Mouse (Mus musculus) limb, embryonic 14.5 days (tissue): ENCODE results near the gene Tjp3. TPM values are rescaled to one million over a fixed set of nuclear protein-coding genes. Genes with fewer than 3 reads are reported as not detected.

Experiments
- ATAC-seq: fragments of 200-750 bp; cut with Nextera tagmentation; 2 replicates; pipeline ENCODE4 v1.8.0; 2017; ENCODE audit warnings: low read depth, moderate number of reproducible peaks, moderate TSS enrichment; ENCODE audit not compliant: low FRiP score
- DNase-seq: peaks from one replicate; pipeline ENCODE4 v3.0.0-alpha.2; 2015; ENCODE audit warnings: low spot score
- H3K27ac ChIP-seq: fragments of 300-500 bp; sonication (generic); replicated peaks from 2 replicates; pipeline ENCODE4 v1.5.1; 2014; ENCODE audit warnings: low read depth, mild to moderate bottlenecking, low read length, moderate library complexity, mixed read lengths
- H3K27me3 ChIP-seq: fragments of 300-500 bp; sonication (generic); 2 replicates; pipeline ENCODE4 v1.6.1; 2014; ENCODE audit warnings: low read length, mixed read lengths; ENCODE audit not compliant: control insufficient read depth, insufficient read depth
- H3K36me3 ChIP-seq: fragments of 300-500 bp; sonication (generic); 2 replicates; pipeline ENCODE4 v1.6.1; 2014; ENCODE audit warnings: mild to moderate bottlenecking, low read length, moderate library complexity, mixed read lengths; ENCODE audit not compliant: control insufficient read depth, insufficient read depth
- H3K4me1 ChIP-seq: fragments of 300-500 bp; sonication (generic); 2 replicates; pipeline ENCODE4 v1.6.1; 2014; ENCODE audit warnings: antibody characterized with exemption, low read length, mixed read lengths; ENCODE audit not compliant: control insufficient read depth, insufficient read depth
- H3K4me2 ChIP-seq: fragments of 300-500 bp; sonication (generic); replicated peaks from 2 replicates; pipeline ENCODE4 v1.6.1; 2014; ENCODE audit warnings: low read depth, mild to moderate bottlenecking, low read length, moderate library complexity; ENCODE audit not compliant: severe bottlenecking
- H3K4me3 ChIP-seq: fragments of 300-500 bp; sonication (generic); replicated peaks from 2 replicates; pipeline ENCODE4 v1.5.1; 2014; ENCODE audit warnings: low read length
- H3K9ac ChIP-seq: fragments of 300-500 bp; sonication (generic); 2 replicates; pipeline ENCODE4 v1.6.1; 2014; ENCODE audit warnings: mild to moderate bottlenecking, low read depth, low read length, moderate library complexity; ENCODE audit not compliant: severe bottlenecking
- H3K9me3 ChIP-seq: fragments of 300-500 bp; sonication (generic); 2 replicates; pipeline ENCODE4 v1.6.1; 2016; ENCODE audit warnings: low read length; ENCODE audit not compliant: control insufficient read depth
- POLR2A ChIP-seq: fragments of 200-500 bp; IDR thresholded peaks from 2 replicates; pipeline ENCODE4 v1.8.0; 2012; ENCODE audit warnings: inconsistent platforms, mild to moderate bottlenecking, moderate library complexity, borderline replicate concordance; ENCODE audit not compliant: insufficient read depth, insufficient read length; ENCODE audit errors: extremely low read depth
- WGBS: fragments of 180-500 bp; shearing (Covaris S2); extraction: QIAGEN DNeasy Blood & Tissue Kit; methylation state at CpG from one replicate; pipeline ENCODE4 v1.1.7; 2014; 5-methylcytosine and 5-hydroxymethylcytosine counted together
- polyA plus RNA-seq, 2 experiments: library from polyadenylated mRNA; depleted of rRNA in 1 of 2; stranded (reverse) in 1 of 2; unstranded in 1 of 2; fragments of >200 nt; fragmentation: Nextera tagmentation in 1 of 2; extraction: Ambion mirVana in 1 of 2; gene quantifications; 2 replicates each; pipeline versions ENCODE4 v1.2.1 to v1.2.3; 2012 to 2014

Gene Tjp3
- polyA plus RNA-seq, 2 experiments, result 2.8 to 5.2 TPM

- ATAC-seq, result no peak
- WGBS, result 27% methylated on average over 2 of the region's 2 CpGs
These were observed 36.6 kb upstream of the Tjp3 start for GRCm38 (mm10) chr10:81327959-81328358.

DNA sequence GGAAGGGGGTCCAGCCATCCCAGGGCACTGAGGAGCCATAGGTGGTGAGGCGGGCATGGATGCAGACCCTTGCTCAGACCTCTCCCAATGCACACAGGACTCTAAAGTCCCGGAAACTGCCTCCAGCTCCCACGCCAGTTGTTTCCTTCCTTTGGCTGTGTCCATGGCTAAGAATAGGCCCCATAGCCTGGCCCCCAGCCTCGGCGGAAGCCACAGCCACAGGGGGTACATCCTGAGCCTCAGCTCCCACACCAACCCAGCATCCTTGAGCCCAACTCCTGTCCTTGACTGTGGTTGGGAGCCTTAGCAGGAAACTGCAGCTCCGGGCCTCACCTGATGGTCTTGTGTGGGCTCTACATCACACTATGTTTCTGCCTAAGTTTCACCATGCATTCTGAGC is 35.5 kb upstream of the Tjp3 start:
- Histone ChIP-seq H3K27ac (no peak overlapping the region), H3K27me3 (no peaks in the 10 kb centered on the region), H3K4me1 (peaks cover 25% of the 10 kb centered on the region), H3K4me2 (no peak overlapping the region), H3K9ac (no peak overlapping the region), H3K9me3 (no peaks in the 10 kb centered on the region), H3K4me3 (no peak overlapping the region), H3K36me3 (peaks cover 50% of the 10 kb centered on the region)
- 76% methylated on average over 6 of the region's 6 CpGs for WGBS
- DNase-seq (no peak), ATAC-seq (no peak)
- TF ChIP-seq POLR2A, result no peak

More at GRCm38 (mm10) chr10:81327959-81328358, 36.6 kb upstream of the Tjp3 start:
- H3K4me3 ChIP-seq, result no peak overlapping the region
- H3K9me3 ChIP-seq, result no peaks in the 10 kb centered on the region
- no peak for TF ChIP-seq POLR2A
- peaks cover 44% of the 10 kb centered on the region for H3K36me3 ChIP-seq
- no peaks in the 10 kb centered on the region for H3K27me3 ChIP-seq
- peaks cover 23% of the 10 kb centered on the region for H3K4me1 ChIP-seq
- H3K4me2 ChIP-seq, result no peak overlapping the region
- H3K27ac ChIP-seq, result no peak overlapping the region
- H3K9ac ChIP-seq, result no peak overlapping the region
- DNase-seq, result no peak

- WGBS, result 95% methylated on average over 18 of the region's 18 CpGs
- H3K4me1 ChIP-seq, result peaks cover 28% of the 10 kb centered on the region
- no peaks in the 10 kb centered on the region for H3K9me3 ChIP-seq
- no peak overlapping the region for H3K9ac ChIP-seq
- ATAC-seq, result no peak
- H3K27ac ChIP-seq, result no peak overlapping the region
- H3K27me3 ChIP-seq, result no peaks in the 10 kb centered on the region
- DNase-seq, result no peak
- H3K4me3 ChIP-seq, result no peak overlapping the region
- no peak for TF ChIP-seq POLR2A
- H3K4me2 ChIP-seq, result no peak overlapping the region
- peaks cover 50% of the 10 kb centered on the region for H3K36me3 ChIP-seq
These were observed 34.4 kb upstream of the Tjp3 start for GRCm38 (mm10) chr10:81325781-81326180.

DNA sequence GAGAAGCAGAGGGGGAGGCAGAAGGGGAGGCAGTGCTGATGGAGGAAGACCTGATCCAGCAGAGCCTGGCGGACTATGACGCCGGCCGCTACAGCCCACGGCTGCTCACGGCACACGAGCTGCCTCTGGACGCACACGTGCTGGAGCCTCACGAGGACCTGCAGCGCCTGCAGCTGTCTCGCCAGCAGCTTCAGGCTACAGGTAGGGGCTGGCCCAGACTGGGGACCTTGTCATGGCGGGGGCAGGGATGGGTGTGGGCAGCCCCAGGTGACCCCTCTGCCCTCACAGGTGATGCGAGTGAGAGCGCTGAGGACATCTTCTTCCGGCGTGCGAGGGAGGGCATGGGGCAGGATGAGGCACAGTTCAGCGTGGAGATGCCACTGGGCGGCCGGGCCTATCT is 33.8 kb upstream of the Tjp3 start:
- no peak for TF ChIP-seq POLR2A
- no peaks in the 10 kb centered on the region for H3K27me3 ChIP-seq
- ATAC-seq (no peak), DNase-seq (no peak)
- H3K9me3 ChIP-seq, result no peaks in the 10 kb centered on the region
- H3K4me3 ChIP-seq, result no peak overlapping the region
- peaks cover 22% of the 10 kb centered on the region for H3K4me1 ChIP-seq
- no peak overlapping the region for H3K27ac ChIP-seq
- no peak overlapping the region for H3K9ac ChIP-seq
- H3K36me3 ChIP-seq, result peaks cover 50% of the 10 kb centered on the region
- 96% methylated on average over 21 of the region's 21 CpGs for WGBS
- H3K4me2 ChIP-seq, result no peak overlapping the region

DNA sequence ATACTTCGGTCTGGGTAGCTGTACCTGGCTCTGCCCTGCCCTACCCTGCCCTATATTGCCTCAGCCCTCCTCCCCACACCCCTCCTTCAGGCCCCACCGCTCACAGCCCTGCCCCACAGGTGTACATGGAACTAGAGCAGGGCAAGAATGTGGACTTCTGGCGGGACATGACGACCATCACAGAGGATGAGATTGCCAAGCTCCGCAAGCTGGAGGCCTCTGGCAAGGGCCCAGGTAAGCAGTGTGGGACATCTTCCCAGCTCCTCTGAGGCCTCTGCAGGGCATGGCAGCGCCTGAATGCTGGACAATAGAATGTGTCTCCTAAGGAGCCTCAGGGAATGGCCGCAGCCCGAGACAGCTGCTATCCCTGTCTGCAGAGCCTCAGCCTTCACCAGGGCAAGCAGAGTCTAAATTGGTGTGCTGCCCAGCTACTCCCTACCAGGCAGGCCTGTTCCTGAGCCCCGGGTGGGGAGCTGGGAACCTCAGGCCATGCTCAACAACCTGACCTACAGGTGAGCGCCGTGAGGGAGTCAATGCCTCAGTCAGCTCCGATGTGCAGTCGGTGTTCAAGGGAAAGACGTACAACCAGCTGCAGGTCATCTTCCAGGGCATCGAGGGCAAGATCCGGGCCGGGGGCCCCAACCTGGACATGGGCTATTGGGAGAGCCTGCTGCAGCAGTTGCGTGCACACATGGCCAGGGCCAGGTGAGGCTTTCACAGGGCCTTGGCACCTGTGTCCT is 32.6 kb upstream of the Tjp3 start:
- H3K27me3 ChIP-seq, result no peaks in the 10 kb centered on the region
- ATAC-seq (no peak), DNase-seq (no peak)
- no peak for TF ChIP-seq POLR2A
- no peak overlapping the region for H3K27ac ChIP-seq
- 94% methylated on average over 18 of the region's 18 CpGs for WGBS
- H3K9me3 ChIP-seq, result no peaks in the 10 kb centered on the region
- H3K4me3 ChIP-seq, result no peak overlapping the region
- H3K36me3 ChIP-seq, result peaks cover 53% of the 10 kb centered on the region
- peaks cover 19% of the 10 kb centered on the region for H3K4me1 ChIP-seq
- H3K9ac ChIP-seq, result no peak overlapping the region
- H3K4me2 ChIP-seq, result no peak overlapping the region
